Mouse (Mus musculus): ENCODE measurements around the gene Npc1l1. TPM values are rescaled to one million over a fixed set of nuclear protein-coding genes. Genes with fewer than 3 reads are reported as not detected.

Gene Npc1l1
- polyA plus RNA-seq, 1 experiment from 2014 or later: not detected

GRCm38 (mm10) chr11:6199410-6200086 lies 30.4 kb downstream of the Npc1l1 start, which contains the start of gene A730071L15Rik:
TSS of gene A730071L15Rik (plus strand) at chr11:6200029.
- no peak; the same call in 1 of the 2 replicates for ATAC-seq
- H3K9me3 ChIP-seq (ENCODE audit: low read length): no peaks in the 10 kb centered on the region
- WGBS: 2% methylated on average over 35 of the region's 35 CpGs
- TF ChIP-seq CTCF (IDR thresholded peaks at IDR 0.05) (peak; percentile 36), EP300 (IDR thresholded peaks at IDR 0.05) (no peak)
- H3K9ac ChIP-seq (replicated peaks; ENCODE audit: low read depth): peak within 1 kb of the TSS; percentile 92
- H3K4me3 ChIP-seq (ENCODE audit: low read depth, low read length): peak within 1 kb of the TSS; percentile 89
- DNase-seq (ENCODE audit: low spot score): peak; percentile 32
- no peaks in the 10 kb centered on the region for H3K36me3 ChIP-seq (ENCODE audit: insufficient read depth, low read length)
- peak within 1 kb of the TSS; percentile 98 for H3K27ac ChIP-seq (ENCODE audit: low read length)
- peaks cover 14% of the 10 kb centered on the region; the same call in 1 of the 2 replicates for H3K4me1 ChIP-seq (ENCODE audit: insufficient read depth, low read depth, low read length)
- H3K27me3 ChIP-seq (replicated peaks; ENCODE audit: insufficient read depth, low read length): no peaks in the 10 kb centered on the region
- H3K4me2 ChIP-seq (replicated peaks; ENCODE audit: low read depth, low read length): peak within 1 kb of the TSS; percentile 93

DNA sequence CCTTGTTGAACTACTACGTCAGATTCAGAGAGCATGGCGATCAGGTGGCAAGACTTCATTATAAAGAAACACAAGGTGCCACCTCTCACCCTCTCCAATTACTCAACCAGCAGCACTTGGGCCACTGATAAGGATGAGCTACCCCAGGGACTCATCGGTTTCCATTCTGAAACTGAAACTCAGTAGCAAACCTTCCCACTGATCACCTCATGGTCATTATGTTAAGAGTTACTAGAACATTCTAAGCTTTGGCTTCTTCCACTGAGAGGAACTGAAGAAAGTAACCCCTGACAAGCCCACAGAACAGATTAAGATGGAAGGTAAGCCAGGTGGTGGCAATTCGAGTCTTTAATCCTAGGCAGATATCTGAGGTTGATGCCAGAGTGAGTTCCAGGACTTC lies 31.5 kb downstream of the Npc1l1 start:
- Histone ChIP-seq H3K4me2 (replicated peaks; ENCODE audit: low read depth, low read length) (0 out of 2 replicates have a peak overlapping the region, but pooled peaks have one; percentile 93), H3K27ac (ENCODE audit: low read length) (no peak overlapping the region), H3K9ac (replicated peaks; ENCODE audit: low read depth) (no peak overlapping the region), H3K9me3 (ENCODE audit: low read length) (no peaks in the 10 kb centered on the region), H3K27me3 (replicated peaks; ENCODE audit: insufficient read depth, low read length) (no peaks in the 10 kb centered on the region), H3K4me1 (ENCODE audit: insufficient read depth, low read depth, low read length) (peaks cover 14% of the 10 kb centered on the region; the same call in 1 of the 2 replicates), H3K4me3 (ENCODE audit: low read depth, low read length) (no peak overlapping the region), H3K36me3 (ENCODE audit: insufficient read depth, low read length) (no peaks in the 10 kb centered on the region)
- DNase-seq (ENCODE audit: low spot score) (no peak), ATAC-seq (no peak)
- 90% methylated on average over 4 of the region's 4 CpGs for WGBS
- TF ChIP-seq CTCF (IDR thresholded peaks at IDR 0.05) (no peak), EP300 (IDR thresholded peaks at IDR 0.05) (no peak)

DNA sequence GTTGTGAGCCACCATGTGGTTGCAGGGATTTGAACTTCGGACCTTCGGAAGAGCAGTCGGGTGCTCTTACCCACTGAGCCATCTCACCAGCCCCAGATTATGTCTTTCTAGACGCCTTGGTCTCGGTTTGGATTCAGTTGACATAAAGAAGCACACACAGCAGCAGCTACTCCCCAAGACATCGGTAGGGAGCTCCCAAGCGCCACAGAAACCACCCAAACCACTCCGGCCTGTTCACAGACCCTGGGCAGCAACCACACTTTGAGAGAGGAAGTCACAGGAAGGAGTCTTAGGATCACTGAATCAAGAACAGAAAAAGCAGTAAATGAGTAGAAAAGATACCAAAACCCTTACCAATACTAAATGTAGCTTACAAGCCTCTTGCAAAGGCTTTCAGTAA lies 33.2 kb downstream of the Npc1l1 start:
- 86% methylated on average over 8 of the region's 8 CpGs for WGBS
- ATAC-seq: no peak
- no peak overlapping the region for H3K4me2 ChIP-seq (replicated peaks; ENCODE audit: low read depth, low read length)
- H3K27ac ChIP-seq (ENCODE audit: low read length): no peak overlapping the region
- TF ChIP-seq CTCF (IDR thresholded peaks at IDR 0.05) (no peak), EP300 (IDR thresholded peaks at IDR 0.05) (no peak)
- H3K36me3 ChIP-seq (ENCODE audit: insufficient read depth, low read length): 0 out of 2 replicates have a peak, but pooled peaks cover 6% of the 10 kb centered on the region
- H3K9ac ChIP-seq (replicated peaks; ENCODE audit: low read depth): no peak overlapping the region
- H3K4me1 ChIP-seq (ENCODE audit: insufficient read depth, low read depth, low read length): peaks cover 14% of the 10 kb centered on the region; the same call in 1 of the 2 replicates
- no peaks in the 10 kb centered on the region for H3K27me3 ChIP-seq (replicated peaks; ENCODE audit: insufficient read depth, low read length)
- DNase-seq (ENCODE audit: low spot score): no peak
- H3K4me3 ChIP-seq (ENCODE audit: low read depth, low read length): no peak overlapping the region
- no peaks in the 10 kb centered on the region for H3K9me3 ChIP-seq (ENCODE audit: low read length)

GRCm38 (mm10) chr11:6187878-6188277 lies 42.1 kb downstream of the Npc1l1 start:
- Histone ChIP-seq H3K9ac (replicated peaks; ENCODE audit: low read depth) (no peak overlapping the region), H3K36me3 (ENCODE audit: insufficient read depth, low read length) (peaks cover 11% of the 10 kb centered on the region; the same call in 1 of the 2 replicates), H3K27ac (ENCODE audit: low read length) (0 out of 2 replicates have a peak overlapping the region, but pooled peaks have one; percentile 12), H3K9me3 (ENCODE audit: low read length) (no peaks in the 10 kb centered on the region), H3K4me3 (ENCODE audit: low read depth, low read length) (no peak overlapping the region), H3K4me2 (replicated peaks; ENCODE audit: low read depth, low read length) (no peak overlapping the region), H3K4me1 (ENCODE audit: insufficient read depth, low read depth, low read length) (no peaks in the 10 kb centered on the region), H3K27me3 (replicated peaks; ENCODE audit: insufficient read depth, low read length) (no peaks in the 10 kb centered on the region)
- TF ChIP-seq EP300 (IDR thresholded peaks at IDR 0.05) (no peak), CTCF (IDR thresholded peaks at IDR 0.05) (peak; percentile 98)
- 0% methylated on average over 2 of the region's 2 CpGs for WGBS
- ATAC-seq (peak; percentile 76), DNase-seq (ENCODE audit: low spot score) (peak; percentile 97)

DNA sequence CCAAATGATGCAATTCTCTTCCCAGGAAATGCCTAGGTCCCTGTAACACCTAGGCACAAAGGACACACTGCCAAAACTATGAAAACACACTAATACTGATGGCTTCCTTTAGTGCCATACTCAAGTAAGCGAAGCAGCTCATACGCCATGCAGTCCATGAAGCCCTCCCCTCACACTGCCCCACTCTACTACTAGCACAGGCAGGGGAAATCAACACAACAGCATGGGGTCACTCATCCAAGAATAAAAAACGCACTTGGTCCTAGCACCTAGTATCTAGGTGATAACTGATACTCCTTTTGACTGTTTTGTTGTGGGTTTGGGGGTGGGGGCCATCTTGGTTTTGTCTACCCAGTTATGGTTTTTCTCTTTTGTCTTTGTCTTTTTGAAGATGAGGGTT lies 42.5 kb downstream of the Npc1l1 start:
- no peak overlapping the region for H3K4me3 ChIP-seq (ENCODE audit: low read depth, low read length)
- H3K4me1 ChIP-seq (ENCODE audit: insufficient read depth, low read depth, low read length): no peaks in the 10 kb centered on the region
- no peak overlapping the region for H3K9ac ChIP-seq (replicated peaks; ENCODE audit: low read depth)
- 79% methylated on average over 3 of the region's 3 CpGs for WGBS
- ATAC-seq: no peak
- TF ChIP-seq CTCF (IDR thresholded peaks at IDR 0.05) (no peak), EP300 (IDR thresholded peaks at IDR 0.05) (no peak)
- H3K27ac ChIP-seq (ENCODE audit: low read length): no peak overlapping the region
- H3K4me2 ChIP-seq (replicated peaks; ENCODE audit: low read depth, low read length): no peak overlapping the region
- DNase-seq (ENCODE audit: low spot score): no peak
- peaks cover 10% of the 10 kb centered on the region; the same call in 1 of the 2 replicates for H3K36me3 ChIP-seq (ENCODE audit: insufficient read depth, low read length)
- no peaks in the 10 kb centered on the region for H3K9me3 ChIP-seq (ENCODE audit: low read length)
- no peaks in the 10 kb centered on the region for H3K27me3 ChIP-seq (replicated peaks; ENCODE audit: insufficient read depth, low read length)

DNA sequence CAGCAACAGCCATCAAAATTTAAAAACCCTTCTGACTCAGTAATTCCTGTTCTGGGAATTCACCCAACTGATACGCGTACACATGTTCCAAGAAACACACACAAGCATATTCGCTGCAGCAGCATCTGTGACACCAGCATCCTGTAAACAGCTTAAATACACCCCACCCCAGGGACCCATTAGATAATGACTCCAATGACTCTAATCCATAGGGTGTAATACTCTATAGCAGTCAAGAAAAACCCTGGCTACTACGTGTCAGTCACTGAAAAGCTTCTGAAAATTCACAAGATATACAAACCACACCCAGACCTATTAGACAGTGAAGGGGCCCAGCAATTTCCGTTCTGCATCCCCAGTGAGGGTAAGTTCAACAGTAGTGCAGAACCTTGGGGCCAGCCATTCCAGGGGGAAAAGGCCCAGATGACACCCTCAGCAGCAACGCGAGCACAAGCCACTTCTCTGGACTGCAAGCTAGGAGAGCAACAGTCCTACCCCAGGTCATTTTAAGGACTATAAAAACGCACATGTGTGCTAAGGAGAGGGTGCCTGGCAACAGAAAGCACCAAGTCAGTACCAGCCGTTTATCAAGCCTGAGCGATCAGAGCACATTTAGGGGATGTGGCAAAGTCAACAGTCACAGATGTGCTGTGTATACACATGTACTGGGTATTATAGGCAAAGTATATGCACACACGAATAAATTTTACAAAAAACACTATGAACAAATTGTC lies 45.6 kb downstream of the Npc1l1 start:
- DNase-seq (ENCODE audit: low spot score) (no peak), ATAC-seq (peak; percentile 15; the same call in 1 of the 2 replicates)
- Histone ChIP-seq H3K36me3 (ENCODE audit: insufficient read depth, low read length) (no peaks in the 10 kb centered on the region), H3K27me3 (replicated peaks; ENCODE audit: insufficient read depth, low read length) (no peaks in the 10 kb centered on the region), H3K4me3 (ENCODE audit: low read depth, low read length) (no peak overlapping the region), H3K9ac (replicated peaks; ENCODE audit: low read depth) (no peak overlapping the region), H3K27ac (ENCODE audit: low read length) (no peak overlapping the region), H3K4me2 (replicated peaks; ENCODE audit: low read depth, low read length) (no peak overlapping the region), H3K9me3 (ENCODE audit: low read length) (no peaks in the 10 kb centered on the region), H3K4me1 (ENCODE audit: insufficient read depth, low read depth, low read length) (no peaks in the 10 kb centered on the region)
- 52% methylated on average over 11 of the region's 11 CpGs for WGBS
- TF ChIP-seq EP300 (IDR thresholded peaks at IDR 0.05) (no peak), CTCF (IDR thresholded peaks at IDR 0.05) (no peak)

Measured in lung, postnatal 0 days (tissue).